Mouse (Mus musculus) c-Kit-positive CD71-negative TER-119-negative erythroid progenitor cells, embryonic 14.5 days (primary cell): ENCODE data around the gene Asic2.

Source experiments
- DNase-seq: peaks from one replicate; pipeline ENCODE4 v3.0.0-alpha.2; 2013; ENCODE audit warnings: low read depth

The Asic2 gene

DNA sequence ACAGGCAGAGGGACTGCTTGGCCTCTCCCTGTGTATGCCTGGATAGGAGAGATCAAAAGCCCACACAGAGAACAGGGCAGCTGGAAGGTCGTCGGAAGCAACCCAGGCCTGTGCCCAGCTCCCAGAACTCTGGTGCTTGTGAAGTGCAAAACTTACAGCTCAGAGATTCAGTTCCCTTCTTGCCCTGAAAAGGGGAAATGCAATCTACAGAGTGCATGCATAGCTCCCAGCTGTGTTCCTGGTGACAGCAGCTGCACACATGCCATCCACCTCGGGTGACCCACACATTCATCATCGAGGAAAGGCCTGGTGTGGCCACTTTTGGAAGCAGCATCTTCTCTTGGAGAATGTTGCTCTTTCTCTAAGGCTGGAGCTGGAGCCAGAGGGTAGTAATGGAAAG is 13.9 kb downstream of the Asic2 start:
- no peak for DNase-seq

GRCm38 (mm10) chr11:81948021-81948420 is 20.2 kb downstream of the Asic2 start:
- DNase-seq, result no peak

GRCm38 (mm10) chr11:81942167-81942566 is 26.1 kb downstream of the Asic2 start:
- no peak for DNase-seq

DNA sequence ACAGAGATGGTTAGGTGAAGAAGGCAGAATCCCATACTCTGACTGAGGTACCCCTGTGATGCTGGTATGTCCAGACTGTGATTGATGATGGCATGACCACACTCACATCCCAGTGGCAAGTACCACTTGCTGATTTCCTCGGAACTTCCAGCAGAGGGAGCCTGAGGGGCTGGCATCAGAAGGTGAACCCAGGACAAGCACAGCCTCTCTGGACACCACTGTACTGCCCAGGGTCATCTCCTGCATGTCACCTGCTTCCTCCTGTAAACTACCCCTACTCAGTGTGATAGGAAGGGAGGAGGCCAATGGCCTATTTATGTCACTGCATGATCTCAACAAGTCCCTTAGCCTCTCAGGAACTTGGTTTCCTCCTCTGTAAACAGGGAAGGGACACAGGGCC is 27.3 kb downstream of the Asic2 start:
- DNase-seq, result no peak

GRCm38 (mm10) chr11:81937516-81937915 is 30.7 kb downstream of the Asic2 start:
- no peak for DNase-seq

DNA sequence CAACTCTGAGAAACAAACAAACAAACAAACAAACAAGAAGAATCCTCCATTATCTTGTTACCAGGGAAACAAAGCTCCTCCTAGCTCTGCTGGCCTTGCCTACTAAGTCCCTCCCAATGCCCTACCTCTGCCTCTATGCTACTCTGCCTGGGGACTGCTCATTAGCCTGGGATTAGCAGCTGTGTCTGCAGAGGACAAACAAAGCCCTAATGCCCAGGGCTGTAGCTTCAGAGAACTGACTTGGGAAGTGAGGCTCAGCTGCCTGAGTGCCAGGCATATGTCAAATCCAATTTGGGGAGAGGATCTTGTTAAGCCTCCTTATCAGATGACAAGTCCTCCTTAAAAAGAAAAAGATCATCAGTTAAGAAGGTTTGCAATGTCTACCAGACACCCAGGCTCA is 41.9 kb downstream of the Asic2 start:
- no peak for DNase-seq

DNA sequence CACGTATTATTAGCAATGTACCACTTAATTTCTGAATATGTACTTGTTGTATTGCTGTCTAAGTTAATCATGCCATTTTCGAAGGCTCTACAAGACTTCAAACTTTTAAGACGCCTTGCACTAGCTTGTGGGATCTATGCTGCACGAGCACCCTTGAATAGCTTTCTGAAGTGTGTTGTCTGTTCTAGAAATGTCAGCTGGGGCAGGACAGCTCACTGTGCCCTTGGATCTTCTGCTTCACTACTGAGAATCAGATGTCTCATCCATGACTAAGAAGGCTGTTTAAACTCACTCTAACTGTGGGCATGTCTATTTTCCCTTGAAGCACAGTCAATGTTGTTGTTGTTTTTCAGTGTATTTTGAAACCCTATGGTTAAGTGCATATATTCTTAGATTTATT is 44.6 kb downstream of the Asic2 start:
- DNase-seq, result no peak

DNA sequence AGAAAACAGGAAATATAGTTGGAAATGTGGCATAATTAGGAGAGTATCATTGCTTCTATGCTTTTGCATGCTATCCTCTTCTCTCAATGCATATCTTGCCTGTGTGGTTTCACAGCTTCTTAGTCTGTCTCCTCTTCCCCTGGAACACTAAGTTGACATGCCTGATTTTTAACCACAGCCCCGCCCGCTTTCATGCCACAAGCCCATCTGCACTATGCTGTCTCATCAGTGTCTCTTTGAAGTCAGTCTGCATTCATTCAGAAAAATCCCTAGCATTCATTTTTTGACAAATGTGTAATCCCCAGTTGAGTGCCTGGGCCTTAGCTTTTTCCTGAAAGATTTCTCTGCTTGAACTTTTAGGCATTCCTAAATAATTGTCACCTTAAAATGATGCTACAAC is 45.2 kb downstream of the Asic2 start:
- no peak for DNase-seq

DNA sequence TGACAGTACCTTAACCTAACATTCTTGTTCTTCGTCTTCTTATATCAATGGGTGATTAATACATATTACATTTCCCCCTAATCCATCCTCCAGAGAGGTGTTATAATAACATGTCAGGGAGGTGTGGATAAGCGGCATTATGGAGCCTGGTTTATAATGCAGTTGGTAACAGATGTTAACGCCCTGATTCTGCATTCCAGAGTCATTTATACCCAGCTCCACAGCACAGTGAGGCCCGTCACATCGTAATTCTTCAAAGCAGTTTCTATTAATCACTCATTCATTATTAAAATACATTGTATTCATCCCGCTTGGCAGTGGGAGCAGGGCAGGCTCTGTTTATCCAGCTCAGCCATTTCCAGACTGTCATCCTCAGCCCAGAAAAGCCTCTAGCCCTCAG is 52.8 kb downstream of the Asic2 start:
- no peak for DNase-seq

GRCm38 (mm10) chr11:81913071-81913470 is 55.2 kb downstream of the Asic2 start:
- DNase-seq, result no peak

DNA sequence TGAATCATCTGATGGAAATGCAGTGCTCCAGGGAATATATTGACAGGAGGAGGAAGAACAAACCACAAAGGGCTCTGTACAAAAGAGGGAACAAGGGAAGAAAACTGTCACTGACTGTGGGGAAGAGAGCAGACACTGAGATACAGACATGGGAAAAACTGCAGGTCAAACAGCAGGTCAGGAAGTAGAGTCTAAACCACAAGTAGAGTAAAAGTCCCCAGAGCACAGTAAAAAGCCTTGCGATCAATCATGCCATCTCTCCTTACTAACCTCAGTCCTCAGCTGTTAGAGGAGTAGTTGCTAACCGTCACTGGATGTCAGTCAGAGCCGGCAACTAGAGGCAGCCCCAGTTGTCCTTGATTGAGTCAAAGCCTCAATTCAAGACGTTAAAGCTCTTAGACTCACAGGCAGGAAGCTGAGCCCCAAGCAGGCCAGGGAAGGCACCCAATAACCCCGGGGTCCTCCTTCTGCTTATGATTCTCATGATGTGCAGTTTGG is 58.8 kb downstream of the Asic2 start:
- no peak for DNase-seq

- no peak for DNase-seq
Measured at GRCm38 (mm10) chr11:81908760-81909159, 59.5 kb downstream of the Asic2 start.

DNA sequence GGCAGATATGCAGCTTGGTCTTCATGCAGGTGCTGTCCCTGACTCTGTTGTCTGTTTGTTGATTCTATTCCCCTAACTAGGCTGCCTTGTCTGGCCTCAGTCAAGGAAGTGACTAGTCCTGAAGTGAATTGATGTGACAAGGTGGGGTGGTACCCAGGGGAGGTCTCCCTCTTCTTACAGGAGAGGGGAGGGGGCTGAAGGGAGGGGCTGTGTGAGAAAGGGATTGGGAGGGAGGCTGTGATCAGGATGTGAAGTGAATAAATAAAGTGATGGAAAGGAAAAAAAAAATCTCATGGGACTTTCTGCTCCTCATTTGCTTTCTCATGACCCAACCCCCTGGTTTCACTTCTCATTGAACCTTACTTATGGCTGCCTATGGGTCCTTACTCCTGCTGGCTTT is 65.9 kb downstream of the Asic2 start:
- DNase-seq, result no peak

DNA sequence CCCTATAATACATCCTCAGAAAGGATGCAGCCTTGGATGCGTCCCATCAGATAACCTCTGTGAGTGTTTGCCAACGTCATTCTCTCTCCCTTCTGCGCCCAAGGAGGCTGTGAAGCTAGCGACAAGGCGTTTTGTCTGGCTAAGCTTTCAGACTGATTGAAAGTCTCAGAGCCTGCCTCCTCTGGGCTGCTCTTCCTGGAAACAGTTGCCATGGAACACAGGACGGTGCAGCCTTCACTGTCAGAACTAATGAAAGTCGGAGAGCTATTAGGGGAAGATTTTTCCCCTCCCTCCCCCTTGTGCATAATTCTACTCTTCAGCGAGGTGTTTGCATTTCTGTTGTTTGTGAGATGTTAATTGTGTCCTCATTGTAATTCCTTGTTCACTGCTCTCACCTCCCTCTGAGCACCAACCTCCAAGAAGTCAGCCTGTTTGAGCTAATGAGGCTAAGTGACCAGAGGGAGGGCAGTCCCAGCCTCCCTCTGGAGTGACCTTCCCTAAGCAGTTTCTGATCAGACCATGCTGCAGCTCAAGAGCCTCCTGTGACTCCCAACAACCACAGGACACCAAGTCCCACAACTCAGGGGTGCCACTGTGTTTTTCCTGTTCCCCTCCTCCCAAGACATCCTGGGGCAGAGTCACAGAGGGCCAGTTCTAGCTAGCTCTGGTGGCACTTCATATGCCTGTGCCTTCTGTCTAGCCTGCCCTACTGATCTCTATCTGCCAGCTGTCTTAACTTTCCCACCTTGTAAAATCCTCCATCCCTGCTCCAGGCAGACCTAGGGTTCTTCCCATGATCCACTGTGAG is 70.5 kb downstream of the Asic2 start:
- DNase-seq, result no peak

DNA sequence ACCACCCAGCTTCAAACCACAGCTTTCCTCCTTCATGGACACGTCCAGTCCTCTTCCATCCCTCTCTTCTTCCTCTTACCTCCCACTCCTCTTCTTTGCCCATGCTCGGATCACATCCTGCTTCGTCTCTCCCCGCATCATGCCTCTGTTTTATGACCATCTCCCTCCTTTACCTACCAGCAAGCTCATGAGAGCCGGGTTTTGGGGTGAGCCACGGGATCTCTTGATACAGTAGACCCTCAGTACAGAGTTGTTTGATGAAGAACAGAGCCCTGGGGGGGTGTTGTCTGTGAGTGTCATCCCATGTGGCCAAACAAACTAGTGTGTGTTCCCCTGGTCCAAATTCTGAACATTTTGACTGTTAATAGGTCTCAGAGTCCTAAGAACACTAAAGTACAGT is 71.7 kb downstream of the Asic2 start:
- DNase-seq, result no peak

DNA sequence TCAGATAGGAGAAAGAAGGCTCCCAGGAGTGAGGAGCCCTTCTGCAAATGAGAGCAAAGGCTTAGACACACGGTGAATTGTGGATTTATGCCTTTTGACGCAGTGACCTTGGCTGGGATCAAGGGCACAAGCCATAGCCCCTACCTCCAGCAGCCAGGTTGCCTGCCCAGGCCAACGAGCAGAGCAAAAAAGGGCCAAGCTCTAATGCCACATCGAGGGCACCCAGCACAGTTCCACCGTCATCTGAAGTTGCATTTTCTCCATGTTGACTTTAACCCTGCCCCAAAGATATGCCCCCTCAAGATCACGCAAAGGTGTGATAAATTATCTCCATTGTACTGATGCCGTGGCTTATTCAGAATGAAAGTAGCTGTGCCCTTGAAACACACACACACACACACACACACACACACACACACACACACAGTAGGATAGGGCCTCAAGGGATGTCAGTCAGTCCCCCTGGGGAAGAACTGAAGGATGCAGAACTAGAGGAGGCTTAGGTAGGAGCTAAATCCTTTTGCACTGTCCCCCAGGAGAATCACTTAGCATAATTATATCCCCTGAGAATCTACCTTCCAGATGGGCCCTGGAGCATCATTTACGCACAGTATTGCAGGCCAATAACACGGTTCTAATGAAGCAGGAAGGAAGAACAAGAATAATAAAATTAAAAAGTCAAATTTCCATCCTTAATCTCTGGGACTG is 96.6 kb downstream of the Asic2 start:
- DNase-seq, result no peak

- no peak for DNase-seq
Measured at GRCm38 (mm10) chr11:81865661-81866382, 102.4 kb downstream of the Asic2 start.

DNA sequence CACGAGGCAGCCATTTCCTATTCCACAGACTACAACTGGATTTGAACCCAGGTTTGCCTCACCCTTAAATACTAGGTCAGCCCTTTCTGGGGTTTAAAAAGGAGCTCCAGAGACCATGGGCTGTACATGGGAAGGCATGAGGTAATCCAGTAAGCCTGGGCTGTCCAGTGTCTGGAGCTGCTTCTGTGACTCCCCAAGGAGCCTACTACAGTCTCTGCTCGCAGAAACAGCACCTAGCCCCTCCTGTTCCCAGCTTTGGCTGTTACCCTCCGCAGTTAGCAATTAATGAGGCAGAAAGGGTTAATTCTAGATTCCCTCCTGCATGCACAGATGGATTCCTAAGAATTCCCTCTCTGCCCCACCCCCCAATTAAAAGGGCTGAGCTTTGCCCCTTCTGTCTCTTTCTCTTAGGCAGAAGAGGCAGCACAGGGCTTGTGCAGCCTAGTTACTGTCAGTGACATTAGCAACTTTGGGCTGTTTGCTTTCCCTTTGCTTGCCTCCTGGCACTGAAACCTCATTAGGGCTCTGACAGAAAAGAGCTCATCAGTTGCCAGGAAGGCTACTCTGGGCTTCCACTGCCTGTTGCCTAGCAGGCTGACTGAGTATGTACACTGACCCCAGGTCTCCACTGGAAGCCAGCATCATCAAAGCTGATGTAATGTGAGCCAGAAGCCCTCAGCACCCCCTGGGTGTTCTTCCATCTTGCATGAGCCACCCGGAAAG is 107.8 kb downstream of the Asic2 start, which contains the start of gene 5530401A14Rik:
5530401A14Rik (plus strand) TSS at position 424 of the 723 bp plus-strand sequence.
- DNase-seq, result no peak

- DNase-seq, result no peak
Measured at GRCm38 (mm10) chr11:81847773-81848490, 120.3 kb downstream of the Asic2 start.

GRCm38 (mm10) chr11:81845686-81846036 is 122.6 kb downstream of the Asic2 start:
- DNase-seq, result no peak

GRCm38 (mm10) chr11:81845010-81845685 is 123.1 kb downstream of the Asic2 start:
- DNase-seq, result no peak
